Mouse (Mus musculus): Measurements from ENCODE around the gene Gm7073. TPM values are rescaled to one million over a fixed set of nuclear protein-coding genes. Genes with fewer than 3 reads are reported as not detected.

The Gm7073 gene
- not detected in 2 replicates for total RNA-seq (2014; fragmentation: Nextera tagmentation)
- 0.12 TPM in 1 of 2 replicates, not detected in the other for total RNA-seq (2017)
- polyA plus RNA-seq (2012), result not detected in 2 replicates

DNA sequence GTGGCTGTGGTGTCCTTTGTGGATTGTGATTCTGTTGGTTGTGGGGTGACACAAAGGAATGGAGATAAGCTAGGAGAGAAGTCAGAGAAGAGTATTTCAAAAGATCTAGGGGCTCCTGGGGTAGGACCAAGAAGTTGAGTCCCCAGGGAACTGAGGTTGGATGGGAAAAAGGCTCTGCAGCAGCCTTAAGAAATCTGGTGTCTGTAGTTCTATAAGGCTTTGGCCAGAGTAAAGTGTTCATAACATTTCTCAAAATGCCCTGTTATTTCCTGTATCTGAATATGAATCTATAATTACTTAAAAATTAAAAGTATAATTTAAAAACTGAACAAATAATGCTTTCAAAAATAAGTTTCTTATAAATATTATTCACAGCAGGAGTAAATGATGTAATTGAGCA lies at the start of gene Gm7073:
Gene Gm7073 (minus strand): TSS at position 101 of the 400 bp plus-strand sequence.
- H3K4me3 ChIP-seq (ENCODE audit: low read depth, low read length), result no peak within 1 kb of the TSS
- no peak for TF ChIP-seq GATA1 (IDR thresholded peaks at IDR 0.05; ENCODE audit: borderline replicate concordance, low read length)
- TF ChIP-seq POLR2AphosphoS5 (IDR thresholded peaks at IDR 0.05; ENCODE audit: insufficient replicate concordance, low read depth, low read length), result no peak
- TF ChIP-seq TAL1 (conservative IDR thresholded peaks at IDR 0.05; ENCODE audit: low read depth, low read length), result no peak
- TF ChIP-seq GATA2 (IDR thresholded peaks at IDR 0.05; ENCODE audit: borderline replicate concordance, low read depth, low read length), result no peak
- TF ChIP-seq CTCF (IDR thresholded peaks at IDR 0.05; ENCODE audit: low read depth, low read length), result no peak
- H3K9me3 ChIP-seq (replicated peaks), result no peaks in the 10 kb centered on the region
- no peaks in the 10 kb centered on the region for H3K4me1 ChIP-seq (ENCODE audit: insufficient read depth, low read depth, low read length)
- ATAC-seq (ENCODE audit: extremely low read depth, insufficient number of reproducible peaks, low FRiP score, poor library complexity, severe bottlenecking), result no peak
- no peaks in the 10 kb centered on the region for H3K27me3 ChIP-seq (ENCODE audit: insufficient read depth, low read length)
- no peaks in the 10 kb centered on the region for H3K36me3 ChIP-seq (replicated peaks)
- DNase-seq (ENCODE audit: low spot score), result no peak

GRCm38 (mm10) chrX:60570539-60570938 lies 31.5 kb upstream of the Gm7073 start:
- Histone ChIP-seq H3K27me3 (ENCODE audit: insufficient read depth, low read length) (no peaks in the 10 kb centered on the region), H3K9me3 (replicated peaks) (no peaks in the 10 kb centered on the region), H3K36me3 (replicated peaks) (no peaks in the 10 kb centered on the region), H3K4me3 (ENCODE audit: low read depth, low read length) (no peak overlapping the region), H3K4me1 (ENCODE audit: insufficient read depth, low read depth, low read length) (no peaks in the 10 kb centered on the region)
- DNase-seq (ENCODE audit: low spot score) (no peak), ATAC-seq (ENCODE audit: extremely low read depth, insufficient number of reproducible peaks, low FRiP score, poor library complexity, severe bottlenecking) (no peak)
- no peak for TF ChIP-seq POLR2AphosphoS5 (IDR thresholded peaks at IDR 0.05; ENCODE audit: insufficient replicate concordance, low read depth, low read length)
- no peak for TF ChIP-seq GATA1 (IDR thresholded peaks at IDR 0.05; ENCODE audit: borderline replicate concordance, low read length)
- no peak for TF ChIP-seq CTCF (IDR thresholded peaks at IDR 0.05; ENCODE audit: low read depth, low read length)
- no peak for TF ChIP-seq GATA2 (IDR thresholded peaks at IDR 0.05; ENCODE audit: borderline replicate concordance, low read depth, low read length)
- no peak for TF ChIP-seq TAL1 (conservative IDR thresholded peaks at IDR 0.05; ENCODE audit: low read depth, low read length)

GRCm38 (mm10) chrX:60569047-60569446 lies 30.0 kb upstream of the Gm7073 start:
- Histone ChIP-seq H3K9me3 (replicated peaks) (no peaks in the 10 kb centered on the region), H3K36me3 (replicated peaks) (no peaks in the 10 kb centered on the region), H3K27me3 (ENCODE audit: insufficient read depth, low read length) (no peaks in the 10 kb centered on the region), H3K4me1 (ENCODE audit: insufficient read depth, low read depth, low read length) (no peaks in the 10 kb centered on the region), H3K4me3 (ENCODE audit: low read depth, low read length) (no peak overlapping the region)
- ATAC-seq (ENCODE audit: extremely low read depth, insufficient number of reproducible peaks, low FRiP score, poor library complexity, severe bottlenecking) (no peak), DNase-seq (ENCODE audit: low spot score) (no peak)
- no peak for TF ChIP-seq POLR2AphosphoS5 (IDR thresholded peaks at IDR 0.05; ENCODE audit: insufficient replicate concordance, low read depth, low read length)
- TF ChIP-seq GATA1 (IDR thresholded peaks at IDR 0.05; ENCODE audit: borderline replicate concordance, low read length), result no peak
- TF ChIP-seq CTCF (IDR thresholded peaks at IDR 0.05; ENCODE audit: low read depth, low read length), result no peak
- no peak for TF ChIP-seq TAL1 (conservative IDR thresholded peaks at IDR 0.05; ENCODE audit: low read depth, low read length)
- no peak for TF ChIP-seq GATA2 (IDR thresholded peaks at IDR 0.05; ENCODE audit: borderline replicate concordance, low read depth, low read length)

DNA sequence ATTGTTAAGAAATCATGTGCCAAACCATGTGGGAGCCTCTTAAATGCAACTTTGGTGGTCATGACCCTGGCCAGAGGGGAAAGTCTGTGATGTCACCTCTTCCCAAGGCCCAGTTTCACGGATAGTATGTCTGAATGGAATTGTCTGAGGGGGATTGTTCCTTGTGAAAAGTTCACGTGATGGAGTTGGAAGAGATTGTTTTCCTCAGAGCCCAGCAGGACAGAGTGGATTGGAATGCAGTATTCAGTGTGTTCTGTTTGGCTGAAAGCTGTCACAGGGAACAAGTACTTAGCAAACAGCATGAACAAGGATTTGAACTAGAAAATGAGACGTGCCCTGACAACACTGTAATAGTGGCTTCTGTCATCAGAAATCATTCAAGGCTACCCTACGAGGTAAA lies 16.2 kb upstream of the Gm7073 start:
- no peaks in the 10 kb centered on the region for H3K9me3 ChIP-seq (replicated peaks)
- TF ChIP-seq GATA1 (IDR thresholded peaks at IDR 0.05; ENCODE audit: borderline replicate concordance, low read length), result no peak
- no peak for TF ChIP-seq TAL1 (conservative IDR thresholded peaks at IDR 0.05; ENCODE audit: low read depth, low read length)
- TF ChIP-seq GATA2 (IDR thresholded peaks at IDR 0.05; ENCODE audit: borderline replicate concordance, low read depth, low read length), result no peak
- TF ChIP-seq POLR2AphosphoS5 (IDR thresholded peaks at IDR 0.05; ENCODE audit: insufficient replicate concordance, low read depth, low read length), result no peak
- no peak for TF ChIP-seq CTCF (IDR thresholded peaks at IDR 0.05; ENCODE audit: low read depth, low read length)
- H3K4me1 ChIP-seq (ENCODE audit: insufficient read depth, low read depth, low read length), result no peaks in the 10 kb centered on the region
- ATAC-seq (ENCODE audit: extremely low read depth, insufficient number of reproducible peaks, low FRiP score, poor library complexity, severe bottlenecking) (no peak), DNase-seq (ENCODE audit: low spot score) (no peak)
- H3K27me3 ChIP-seq (ENCODE audit: insufficient read depth, low read length), result no peaks in the 10 kb centered on the region
- H3K4me3 ChIP-seq (ENCODE audit: low read depth, low read length), result no peak overlapping the region
- no peaks in the 10 kb centered on the region for H3K36me3 ChIP-seq (replicated peaks)

- DNase-seq (ENCODE audit: low spot score), result no peak
- no peaks in the 10 kb centered on the region for H3K36me3 ChIP-seq (replicated peaks)
- no peaks in the 10 kb centered on the region for H3K4me1 ChIP-seq (ENCODE audit: insufficient read depth, low read depth, low read length)
- ATAC-seq (ENCODE audit: extremely low read depth, insufficient number of reproducible peaks, low FRiP score, poor library complexity, severe bottlenecking), result no peak
- H3K4me3 ChIP-seq (ENCODE audit: low read depth, low read length), result no peak overlapping the region
- peaks cover 10% of the 10 kb centered on the region; the same call in 1 of the 2 replicates for H3K9me3 ChIP-seq (replicated peaks)
- TF ChIP-seq GATA1 (IDR thresholded peaks at IDR 0.05; ENCODE audit: borderline replicate concordance, low read length) (no peak), CTCF (IDR thresholded peaks at IDR 0.05; ENCODE audit: low read depth, low read length) (no peak), GATA2 (IDR thresholded peaks at IDR 0.05; ENCODE audit: borderline replicate concordance, low read depth, low read length) (no peak), TAL1 (conservative IDR thresholded peaks at IDR 0.05; ENCODE audit: low read depth, low read length) (no peak), POLR2AphosphoS5 (IDR thresholded peaks at IDR 0.05; ENCODE audit: insufficient replicate concordance, low read depth, low read length) (no peak)
- H3K27me3 ChIP-seq (ENCODE audit: insufficient read depth, low read length), result no peaks in the 10 kb centered on the region
These were observed 8.6 kb upstream of the Gm7073 start for GRCm38 (mm10) chrX:60547444-60548304.

GRCm38 (mm10) chrX:60547098-60547443 lies 8.0 kb upstream of the Gm7073 start:
- H3K27me3 ChIP-seq (ENCODE audit: insufficient read depth, low read length), result no peaks in the 10 kb centered on the region
- no peaks in the 10 kb centered on the region for H3K4me1 ChIP-seq (ENCODE audit: insufficient read depth, low read depth, low read length)
- TF ChIP-seq GATA2 (IDR thresholded peaks at IDR 0.05; ENCODE audit: borderline replicate concordance, low read depth, low read length) (no peak), GATA1 (IDR thresholded peaks at IDR 0.05; ENCODE audit: borderline replicate concordance, low read length) (no peak), POLR2AphosphoS5 (IDR thresholded peaks at IDR 0.05; ENCODE audit: insufficient replicate concordance, low read depth, low read length) (no peak), CTCF (IDR thresholded peaks at IDR 0.05; ENCODE audit: low read depth, low read length) (no peak), TAL1 (conservative IDR thresholded peaks at IDR 0.05; ENCODE audit: low read depth, low read length) (no peak)
- H3K4me3 ChIP-seq (ENCODE audit: low read depth, low read length), result no peak overlapping the region
- H3K9me3 ChIP-seq (replicated peaks), result peaks cover 10% of the 10 kb centered on the region; the same call in 1 of the 2 replicates
- DNase-seq (ENCODE audit: low spot score), result no peak
- H3K36me3 ChIP-seq (replicated peaks), result no peaks in the 10 kb centered on the region
- ATAC-seq (ENCODE audit: extremely low read depth, insufficient number of reproducible peaks, low FRiP score, poor library complexity, severe bottlenecking), result no peak
